Mouse (Mus musculus): ENCODE measurements at regions not wholly inside any gene's neighbourhood (a gene's known extent, or its start where the extent isn't known, plus 50 kb on each side); places are given as distances from the start of the nearest gene placed in this dataset.

GRCm38 (mm10) chr1:23462411-23462810, 64.8 kb upstream of the Ogfrl1 start:
- DNase-seq (ENCODE audit: low read depth, low spot score) = no peak

- no peak for DNase-seq (ENCODE audit: low read depth, low spot score)
Observed at GRCm38 (mm10) chr1:23464081-23464480, 66.5 kb upstream of the Ogfrl1 start.

GRCm38 (mm10) chr1:23466340-23466739, 68.8 kb upstream of the Ogfrl1 start:
- DNase-seq (ENCODE audit: low read depth, low spot score) = no peak

GRCm38 (mm10) chr1:23467405-23467804, 69.8 kb upstream of the Ogfrl1 start:
- no peak for DNase-seq (ENCODE audit: low read depth, low spot score)

- no peak for DNase-seq (ENCODE audit: low read depth, low spot score)
Observed at GRCm38 (mm10) chr1:23480776-23481320, 83.3 kb upstream of the Ogfrl1 start.

- DNase-seq (ENCODE audit: low read depth, low spot score) = no peak
Observed at GRCm38 (mm10) chr1:23484566-23484965, 87.0 kb upstream of the Ogfrl1 start.

GRCm38 (mm10) chr1:23485150-23485775, 87.7 kb upstream of the Ogfrl1 start:
- no peak for DNase-seq (ENCODE audit: low read depth, low spot score)

- DNase-seq (ENCODE audit: low read depth, low spot score) = no peak
Observed at GRCm38 (mm10) chr1:23487031-23487430, 89.5 kb upstream of the Ogfrl1 start.

- peak; percentile 36 for DNase-seq (ENCODE audit: low read depth, low spot score)
Observed at GRCm38 (mm10) chr1:23490640-23491039, 93.1 kb upstream of the Ogfrl1 start.

- DNase-seq (ENCODE audit: low read depth, low spot score) = peak; percentile 11
Observed at GRCm38 (mm10) chr1:23491041-23491440, 93.5 kb upstream of the Ogfrl1 start.

- no peak for DNase-seq (ENCODE audit: low read depth, low spot score)
Observed at GRCm38 (mm10) chr1:23492981-23493380, 95.4 kb upstream of the Ogfrl1 start.

GRCm38 (mm10) chr1:23495412-23495811, 97.8 kb upstream of the Ogfrl1 start:
- no peak for DNase-seq (ENCODE audit: low read depth, low spot score)

GRCm38 (mm10) chr1:23520113-23520512, 122.5 kb upstream of the Ogfrl1 start:
- no peak for DNase-seq (ENCODE audit: low read depth, low spot score)

- no peak for DNase-seq (ENCODE audit: low read depth, low spot score)
Observed at GRCm38 (mm10) chr1:23532659-23533058, 135.1 kb upstream of the Ogfrl1 start.

- DNase-seq (ENCODE audit: low read depth, low spot score) = no peak
Observed at GRCm38 (mm10) chr1:23536621-23537020, 139.0 kb upstream of the Ogfrl1 start.

GRCm38 (mm10) chr1:23538419-23538818, 140.8 kb upstream of the Ogfrl1 start:
- no peak for DNase-seq (ENCODE audit: low read depth, low spot score)

GRCm38 (mm10) chr1:23540594-23540993, 143.0 kb upstream of the Ogfrl1 start:
- DNase-seq (ENCODE audit: low read depth, low spot score) = no peak

GRCm38 (mm10) chr1:23555794-23556193, 158.2 kb upstream of the Ogfrl1 start:
- no peak for DNase-seq (ENCODE audit: low read depth, low spot score)

- DNase-seq (ENCODE audit: low read depth, low spot score) = no peak
Observed at GRCm38 (mm10) chr1:23568106-23568505, 170.5 kb upstream of the Ogfrl1 start.

- DNase-seq (ENCODE audit: low read depth, low spot score) = no peak
Observed at GRCm38 (mm10) chr1:23574461-23574860, 176.9 kb upstream of the Ogfrl1 start.

GRCm38 (mm10) chr1:23575005-23575404, 177.4 kb upstream of the Ogfrl1 start:
- DNase-seq (ENCODE audit: low read depth, low spot score) = no peak

- DNase-seq (ENCODE audit: low read depth, low spot score) = no peak
Observed at GRCm38 (mm10) chr1:23575515-23575914, 177.9 kb upstream of the Ogfrl1 start.

GRCm38 (mm10) chr1:23576150-23576549, 178.6 kb upstream of the Ogfrl1 start:
- no peak for DNase-seq (ENCODE audit: low read depth, low spot score)

Data from mesoderm, embryonic 11.5 days (tissue).